Mouse (Mus musculus) cerebellum, postnatal 14 days (tissue): ENCODE data around the gene Prkcb.
A peak's percentile ranks its signal among the peaks of the same experiment; 100 is the strongest.

Experiments used
- DNase-seq, 2 experiments: peaks; one replicate each; pipeline ENCODE4 v3.0.0; 2021; ENCODE audit warnings: mixed read lengths in 2 of 2

The Prkcb gene

GRCm38 (mm10) chr7:122376845-122377244 is 88.3 kb downstream of the Prkcb start:
- DNase-seq: no peak

- no peak for DNase-seq
Observed at GRCm38 (mm10) chr7:122377967-122378366, 89.4 kb downstream of the Prkcb start.

GRCm38 (mm10) chr7:122378473-122378872 is 89.9 kb downstream of the Prkcb start:
- peak; percentile 64 to 65 for DNase-seq

- no peak for DNase-seq
Observed at GRCm38 (mm10) chr7:122379292-122379691, 90.7 kb downstream of the Prkcb start.

GRCm38 (mm10) chr7:122380336-122381130 is 92.0 kb downstream of the Prkcb start:
- DNase-seq: peak; percentile 67 to 75

GRCm38 (mm10) chr7:122381560-122381959 is 93.0 kb downstream of the Prkcb start:
- DNase-seq: peak in 1 of 2 experiments; percentile 42

GRCm38 (mm10) chr7:122383260-122383659 is 94.7 kb downstream of the Prkcb start:
- no peak for DNase-seq

- no peak for DNase-seq
Observed at GRCm38 (mm10) chr7:122384891-122385290, 96.3 kb downstream of the Prkcb start.

- no peak for DNase-seq
Observed at GRCm38 (mm10) chr7:122386567-122386966, 98.0 kb downstream of the Prkcb start.

GRCm38 (mm10) chr7:122387896-122388295 is 99.3 kb downstream of the Prkcb start:
- no peak for DNase-seq

GRCm38 (mm10) chr7:122388858-122389257 is 100.3 kb downstream of the Prkcb start:
- DNase-seq: no peak

- peak; percentile 40 to 59 for DNase-seq
Observed at GRCm38 (mm10) chr7:122389633-122390032, 101.1 kb downstream of the Prkcb start.

GRCm38 (mm10) chr7:122390200-122390599 is 101.6 kb downstream of the Prkcb start:
- no peak for DNase-seq

GRCm38 (mm10) chr7:122390683-122391082 is 102.1 kb downstream of the Prkcb start:
- no peak for DNase-seq

- DNase-seq: peak in 1 of 2 experiments; percentile 67
Observed at GRCm38 (mm10) chr7:122391382-122391781, 102.8 kb downstream of the Prkcb start.

- no peak for DNase-seq
Observed at GRCm38 (mm10) chr7:122393964-122394363, 105.4 kb downstream of the Prkcb start.

- no peak for DNase-seq
Observed at GRCm38 (mm10) chr7:122395159-122395975, 106.8 kb downstream of the Prkcb start.

GRCm38 (mm10) chr7:122395976-122396315 is 107.4 kb downstream of the Prkcb start:
- no peak for DNase-seq

GRCm38 (mm10) chr7:122397699-122398098 is 109.1 kb downstream of the Prkcb start:
- DNase-seq: no peak

GRCm38 (mm10) chr7:122402041-122402440 is 113.5 kb downstream of the Prkcb start:
- no peak for DNase-seq

GRCm38 (mm10) chr7:122403343-122403742 is 114.8 kb downstream of the Prkcb start:
- DNase-seq: peak; percentile 50 to 65

GRCm38 (mm10) chr7:122404571-122405393 is 116.2 kb downstream of the Prkcb start:
- peak; percentile 93 to 95 for DNase-seq

GRCm38 (mm10) chr7:122406625-122407024 is 118.1 kb downstream of the Prkcb start:
- DNase-seq: no peak
